Comparison of ENCODE assay signal across 21 mouse cellular contexts in the genomic region with DNA sequence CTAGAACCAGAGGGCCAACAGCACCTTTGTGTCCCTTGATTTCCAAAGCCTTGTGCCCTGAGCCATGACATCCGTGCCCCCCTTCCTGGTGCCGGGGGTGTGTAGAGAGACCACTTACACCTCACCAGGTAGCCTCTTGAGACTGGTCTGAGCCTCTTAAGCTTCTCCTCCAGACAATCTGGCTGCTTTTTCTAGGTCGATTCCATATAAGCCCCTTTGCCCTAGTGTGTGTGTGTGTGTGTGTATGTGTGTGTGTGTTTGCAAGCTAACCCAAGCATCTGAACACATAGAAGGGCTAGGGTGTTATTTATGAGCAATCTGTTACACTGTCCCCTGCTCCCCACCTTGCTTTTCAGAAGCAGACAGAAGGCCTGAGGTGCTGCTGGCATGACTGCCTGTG.
DNase-seq lines count a peak whose midpoint lies in the region; ATAC-seq and TF ChIP-seq lines count a peak whose summit lies in the region.
"Had no signal": no experiment of that assay in that cellular context is flagged by ENCODE, and none has a peak within 500 bp of the region (broad histone marks: within the 10 kb centered on the region; RNA-seq: fewer than 3 reads in every experiment).

No protein-coding gene starts in this region.

- H3K36me3 ChIP-seq in limb, embryonic 13.5 days, result peaks cover 46% of the 10 kb centered on the region
- H3K36me3 ChIP-seq in limb, embryonic 10.5 days, result peaks cover 49% of the 10 kb centered on the region
- H3K36me3 ChIP-seq in stomach, embryonic 16.5 days (ENCODE audit: control insufficient read depth, insufficient read depth, low read length), result peaks cover 4% of the 10 kb centered on the region; the same call in 1 of the 2 replicates
- peaks cover 16% of the 10 kb centered on the region for H3K36me3 ChIP-seq in stomach, postnatal 0 days (ENCODE audit: control insufficient read depth, insufficient read depth, low read length)

- no peak overlapping the region for H3K4me3 ChIP-seq in limb, embryonic 13.5 days
- no peak overlapping the region for H3K4me3 ChIP-seq in limb, embryonic 10.5 days
- H3K4me3 ChIP-seq in stomach, embryonic 16.5 days (replicated peaks; ENCODE audit: low read length), result no peak overlapping the region
- H3K4me3 ChIP-seq in stomach, postnatal 0 days (ENCODE audit: low read depth, low read length), result no peak overlapping the region
- H3K4me3 ChIP-seq: embryonic facial prominence, embryonic 12.5 days; embryonic facial prominence, embryonic 15.5 days; hindbrain, embryonic 12.5 days had no signal

- H3K4me2 ChIP-seq in limb, embryonic 13.5 days (replicated peaks), result no peak overlapping the region
- H3K4me2 ChIP-seq in stomach, embryonic 16.5 days (ENCODE audit: low read depth, low read length), result no peak overlapping the region
- no peak overlapping the region for H3K4me2 ChIP-seq in stomach, postnatal 0 days (replicated peaks; ENCODE audit: low read depth)
- H3K4me2 ChIP-seq: embryonic facial prominence, embryonic 12.5 days; embryonic facial prominence, embryonic 15.5 days; heart, embryonic 11.5 days; hindbrain, embryonic 12.5 days had no signal

- H3K9ac ChIP-seq in limb, embryonic 13.5 days, result no peak overlapping the region
- 0 out of 2 replicates have a peak overlapping the region, but pooled peaks have one; percentile 12 for H3K9ac ChIP-seq in stomach, embryonic 16.5 days (ENCODE audit: low read length)
- no peak overlapping the region for H3K9ac ChIP-seq in stomach, postnatal 0 days (ENCODE audit: low read length)
- H3K9ac ChIP-seq: embryonic facial prominence, embryonic 12.5 days; embryonic facial prominence, embryonic 15.5 days; forebrain, postnatal 0 days; hindbrain, embryonic 12.5 days had no signal

- no peak for TF ChIP-seq CTCF in stomach, postnatal 0 days (IDR thresholded peaks at IDR 0.05; ENCODE audit: low read depth)

- no peaks in the 10 kb centered on the region for H3K27me3 ChIP-seq in limb, embryonic 13.5 days
- H3K27me3 ChIP-seq in limb, embryonic 10.5 days (ENCODE audit: low read depth, poor library complexity, severe bottlenecking), result no peaks in the 10 kb centered on the region
- no peaks in the 10 kb centered on the region for H3K27me3 ChIP-seq in stomach, embryonic 16.5 days (ENCODE audit: control insufficient read depth, insufficient read depth, low read length)
- no peaks in the 10 kb centered on the region for H3K27me3 ChIP-seq in stomach, postnatal 0 days (ENCODE audit: control insufficient read depth, insufficient read depth, low read length)
- H3K27me3 ChIP-seq: embryonic facial prominence, embryonic 12.5 days; embryonic facial prominence, embryonic 15.5 days; hindbrain, embryonic 12.5 days had no signal

- ATAC-seq in limb, embryonic 13.5 days (ENCODE audit: low FRiP score, low read depth), result no peak
- no peak for ATAC-seq in stomach, embryonic 16.5 days (ENCODE audit: insufficient read depth, low FRiP score)
- no peak for ATAC-seq in stomach, postnatal 0 days (ENCODE audit: low FRiP score, low TSS enrichment)
- ATAC-seq: CD4-positive, CD25-positive, alpha-beta regulatory T cell, adult 4 months; forebrain, embryonic 14.5 days; forebrain, postnatal 0 days; hindbrain, postnatal 0 days had no signal

- peaks cover 65% of the 10 kb centered on the region for H3K4me1 ChIP-seq in limb, embryonic 13.5 days
- peaks cover 53% of the 10 kb centered on the region for H3K4me1 ChIP-seq in limb, embryonic 10.5 days
- H3K4me1 ChIP-seq in stomach, embryonic 16.5 days (ENCODE audit: control insufficient read depth, insufficient read depth, low read length), result peaks cover 41% of the 10 kb centered on the region
- peaks cover 24% of the 10 kb centered on the region for H3K4me1 ChIP-seq in stomach, postnatal 0 days (replicated peaks; ENCODE audit: control insufficient read depth, insufficient read depth)

- no peaks in the 10 kb centered on the region for H3K9me3 ChIP-seq in limb, embryonic 13.5 days
- H3K9me3 ChIP-seq in limb, embryonic 10.5 days (replicated peaks), result no peaks in the 10 kb centered on the region
- no peaks in the 10 kb centered on the region for H3K9me3 ChIP-seq in stomach, embryonic 16.5 days (replicated peaks; ENCODE audit: control insufficient read depth, low read length)
- H3K9me3 ChIP-seq in stomach, postnatal 0 days (ENCODE audit: control insufficient read depth, low read length), result no peaks in the 10 kb centered on the region
- H3K9me3 ChIP-seq: embryonic facial prominence, embryonic 12.5 days; embryonic facial prominence, embryonic 15.5 days; hindbrain, embryonic 12.5 days had no signal

- no peak for TF ChIP-seq EP300 in stomach, postnatal 0 days (optimal IDR thresholded peaks at IDR 0.05)

- H3K27ac ChIP-seq in limb, embryonic 13.5 days, result 0 out of 2 replicates have a peak overlapping the region, but pooled peaks have one; percentile 2
- H3K27ac ChIP-seq in limb, embryonic 10.5 days, result no peak overlapping the region
- no peak overlapping the region for H3K27ac ChIP-seq in stomach, embryonic 16.5 days (ENCODE audit: low read length)
- no peak overlapping the region for H3K27ac ChIP-seq in stomach, postnatal 0 days (replicated peaks)
- H3K27ac ChIP-seq: hindbrain, embryonic 12.5 days; hindbrain, postnatal 0 days had no signal

- DNase-seq in limb, embryonic 10.5 days (ENCODE audit: low spot score), result no peak
- DNase-seq in stomach, postnatal 0 days (ENCODE audit: low spot score), result no peak
- DNase-seq in retina, postnatal 7 days (ENCODE audit: low read depth, low spot score), result peak; percentile 73
- no peak for DNase-seq in kidney, adult 9 months
- DNase-seq: adrenal gland, adult 2 months; adrenal gland, postnatal 14 days; cerebellum, adult 11 months; cerebellum, adult 2 months; cerebellum, adult 9-11 months; cerebellum, postnatal 25 days; forebrain, postnatal 0 days; gastrocnemius, postnatal 36 days had no signal

- 82% methylated on average over 3 of the region's 3 CpGs for WGBS in limb, embryonic 13.5 days
- 92% methylated on average over 3 of the region's 3 CpGs for WGBS in limb, embryonic 10.5 days
- WGBS in stomach, embryonic 16.5 days, result 81% methylated on average over 3 of the region's 3 CpGs
- 84% methylated on average over 3 of the region's 3 CpGs for WGBS in stomach, postnatal 0 days
